Mouse (Mus musculus) stomach, embryonic 15.5 days (tissue): ENCODE data around the gene Myo5c. TPM values are rescaled to one million over a fixed set of nuclear protein-coding genes. Genes with fewer than 3 reads are reported as not detected.

Source experiments
- ATAC-seq: fragments of 200-750 bp; cut with Nextera tagmentation; 2 replicates; pipeline ENCODE4 v1.8.0; 2017; ENCODE audit warnings: low read depth, moderate number of reproducible peaks, moderate TSS enrichment; ENCODE audit not compliant: insufficient read depth, low FRiP score
- H3K27ac ChIP-seq: fragments of 300-500 bp; sonication (generic); 2 replicates; pipeline ENCODE4 v1.5.1; 2015; ENCODE audit warnings: mild to moderate bottlenecking, inconsistent platforms
- H3K27me3 ChIP-seq: fragments of 300-500 bp; sonication (generic); replicated peaks from 2 replicates; pipeline ENCODE4 v1.6.1; 2015; ENCODE audit warnings: inconsistent platforms
- H3K36me3 ChIP-seq: fragments of 300-500 bp; sonication (generic); 2 replicates; pipeline ENCODE4 v1.6.1; 2015; ENCODE audit warnings: inconsistent platforms
- H3K4me1 ChIP-seq: fragments of 300-500 bp; sonication (generic); 2 replicates; pipeline ENCODE4 v1.6.1; 2015; ENCODE audit warnings: inconsistent platforms
- H3K4me2 ChIP-seq: fragments of 300-500 bp; sonication (generic); 2 replicates; pipeline ENCODE4 v1.6.1; 2015; ENCODE audit warnings: mild to moderate bottlenecking, inconsistent platforms
- H3K4me3 ChIP-seq: fragments of 300-500 bp; sonication (generic); replicated peaks from 2 replicates; pipeline ENCODE4 v1.5.1; 2015; ENCODE audit warnings: inconsistent platforms
- H3K9ac ChIP-seq: fragments of 300-500 bp; sonication (generic); 2 replicates; pipeline ENCODE4 v1.6.1; 2015; ENCODE audit warnings: inconsistent platforms
- H3K9me3 ChIP-seq: fragments of 300-500 bp; sonication (generic); 2 replicates; pipeline ENCODE4 v1.6.1; 2016; ENCODE audit warnings: inconsistent platforms
- WGBS: fragments of 180-500 bp; shearing (Covaris S2); methylation state at CpG from one replicate; pipeline ENCODE4 v1.1.7; 2015; 5-methylcytosine and 5-hydroxymethylcytosine counted together
- polyA plus RNA-seq: library from polyadenylated mRNA; unstranded; fragments of >200 nt; fragmentation: Nextera tagmentation; extraction: Ambion mirVana; gene quantifications from 2 replicates; pipeline ENCODE4 v1.2.1, GENCODE M21; 2015

Myo5c gene
- polyA plus RNA-seq, 1 experiment from 2014 or later, result 11.3 TPM

DNA sequence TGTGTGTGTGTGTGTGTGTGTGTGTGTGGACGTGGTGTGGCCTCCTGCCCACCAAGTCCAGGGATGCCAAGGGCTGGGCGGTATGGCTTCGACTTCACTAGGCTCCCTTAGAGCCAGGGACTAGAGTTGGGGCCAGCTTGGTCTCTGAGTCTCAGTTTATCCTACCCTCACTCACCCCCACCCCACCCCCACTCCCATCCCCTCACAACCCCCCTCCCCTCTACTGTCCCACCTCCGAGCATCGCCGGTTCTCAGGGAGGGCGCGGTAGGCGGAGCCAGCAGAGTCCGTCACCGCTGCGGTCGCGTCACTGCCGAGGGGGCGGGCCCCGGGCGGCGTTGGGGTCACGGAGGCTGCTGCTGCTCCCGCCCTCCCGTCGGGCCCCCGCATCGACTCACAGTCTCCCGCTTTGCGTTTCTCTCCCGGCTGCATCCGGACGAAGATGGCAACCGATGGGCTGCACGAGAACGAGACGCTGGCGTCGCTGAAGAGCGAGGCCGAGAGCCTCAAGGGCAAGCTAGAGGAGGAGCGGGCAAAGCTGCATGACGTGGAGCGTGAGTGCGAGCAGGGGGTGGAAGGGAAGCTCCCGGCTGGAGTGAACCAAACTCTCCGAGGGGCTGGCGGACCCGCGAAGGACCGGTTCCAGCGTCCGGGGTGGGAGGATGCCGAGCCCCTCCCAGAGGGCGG is 82.2 kb downstream of the Myo5c start:
- peak overlapping the region; percentile 50 for H3K9ac ChIP-seq
- peak overlapping the region; percentile 87 for H3K27ac ChIP-seq
- peak overlapping the region; percentile 93 for H3K4me2 ChIP-seq
- WGBS, result under 1% methylated on average over 46 of the region's 52 CpGs
- peak; percentile 74 for ATAC-seq
- no peaks in the 10 kb centered on the region for H3K36me3 ChIP-seq
- no peaks in the 10 kb centered on the region for H3K9me3 ChIP-seq
- no peaks in the 10 kb centered on the region for H3K27me3 ChIP-seq
- peak overlapping the region; percentile 74 for H3K4me3 ChIP-seq
- H3K4me1 ChIP-seq, result peaks cover 13% of the 10 kb centered on the region; the same call in 1 of the 2 replicates

DNA sequence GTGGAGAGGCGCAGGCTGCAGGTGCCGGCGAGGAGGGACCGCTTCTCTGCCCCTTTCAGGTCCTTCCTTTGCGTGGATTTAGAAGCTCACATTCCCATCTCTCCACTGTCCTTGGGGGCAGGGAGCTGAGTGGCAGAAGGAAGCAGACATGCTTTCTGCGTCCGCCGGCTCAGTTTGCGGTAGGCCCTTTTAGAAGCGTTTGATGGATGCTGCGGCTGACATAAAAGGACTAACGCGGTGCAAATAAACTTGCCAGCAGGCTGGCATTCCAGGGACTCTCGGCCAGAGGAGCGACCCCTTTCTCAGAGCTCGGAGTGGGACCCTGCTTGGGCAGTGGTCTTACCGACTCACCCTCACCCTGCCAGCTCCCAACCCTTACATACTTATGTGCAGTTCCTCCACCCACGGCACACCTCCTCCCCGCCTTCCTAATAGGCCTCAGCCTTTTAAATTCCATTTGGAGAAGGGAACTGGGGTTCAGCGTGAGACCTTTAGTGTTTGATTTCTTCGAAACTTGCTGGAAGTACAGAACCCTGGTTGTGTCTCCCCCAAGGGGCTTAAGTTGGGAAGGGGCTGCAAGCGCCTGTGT is 82.8 kb downstream of the Myo5c start:
- Histone ChIP-seq H3K27ac (peak overlapping the region; percentile 87), H3K4me3 (peak overlapping the region; percentile 74), H3K27me3 (no peaks in the 10 kb centered on the region), H3K36me3 (no peaks in the 10 kb centered on the region), H3K4me2 (peak overlapping the region; percentile 93), H3K9ac (peak overlapping the region; percentile 50; the same call in 1 of the 2 replicates), H3K9me3 (no peaks in the 10 kb centered on the region), H3K4me1 (peaks cover 13% of the 10 kb centered on the region; the same call in 1 of the 2 replicates)
- no peak for ATAC-seq
- 4% methylated on average over 22 of the region's 22 CpGs for WGBS

DNA sequence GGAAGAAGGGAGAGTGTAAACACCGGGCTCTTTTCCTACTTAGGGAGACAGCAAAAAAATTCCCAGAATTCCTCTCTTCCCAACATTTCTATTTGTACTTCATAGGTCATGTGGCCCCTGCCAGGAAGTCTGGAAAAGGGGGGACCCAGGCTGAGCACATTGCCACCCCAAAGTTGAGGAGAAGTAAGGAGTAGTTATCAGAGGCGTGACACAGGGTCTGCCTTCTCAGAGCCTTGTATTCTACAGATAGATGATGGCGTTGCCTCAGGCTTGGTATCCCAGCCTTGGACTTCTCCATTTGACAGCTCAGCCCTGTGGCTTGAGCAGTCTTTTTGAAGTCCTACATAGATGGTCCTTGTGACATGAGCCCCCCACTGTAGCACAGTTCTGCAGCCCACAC is 83.4 kb downstream of the Myo5c start:
- WGBS, result 68% methylated on average over 3 of the region's 3 CpGs
- Histone ChIP-seq H3K9ac (no peak overlapping the region), H3K27ac (no peak overlapping the region), H3K36me3 (no peaks in the 10 kb centered on the region), H3K4me3 (peak overlapping the region; percentile 74; the same call in 1 of the 2 replicates), H3K27me3 (no peaks in the 10 kb centered on the region), H3K4me1 (peaks cover 13% of the 10 kb centered on the region; the same call in 1 of the 2 replicates), H3K4me2 (peak overlapping the region; percentile 93), H3K9me3 (no peaks in the 10 kb centered on the region)
- ATAC-seq, result no peak

DNA sequence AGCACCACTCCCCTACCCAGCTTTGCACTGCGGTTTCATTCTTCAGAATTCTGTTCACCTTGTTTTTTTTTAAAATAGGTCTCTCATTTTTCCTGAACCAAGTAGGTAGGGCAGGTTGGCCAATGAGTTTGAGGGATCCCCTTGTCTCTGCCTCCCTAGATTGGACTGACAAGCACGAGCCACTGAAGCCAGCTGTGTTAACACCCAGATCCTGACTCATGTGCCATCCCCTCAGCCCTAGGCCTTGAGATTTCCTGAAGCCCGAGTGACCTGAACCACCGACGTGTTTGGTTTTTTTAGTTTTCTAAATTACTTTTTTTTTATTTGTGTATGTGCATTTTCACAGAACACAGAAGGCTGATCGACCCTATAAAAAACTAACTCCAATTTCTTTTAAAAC is 85.0 kb downstream of the Myo5c start:
- H3K27ac ChIP-seq, result no peak overlapping the region
- no peaks in the 10 kb centered on the region for H3K27me3 ChIP-seq
- H3K4me2 ChIP-seq, result no peak overlapping the region
- H3K9ac ChIP-seq, result no peak overlapping the region
- H3K4me1 ChIP-seq, result peaks cover 13% of the 10 kb centered on the region; the same call in 1 of the 2 replicates
- H3K4me3 ChIP-seq, result no peak overlapping the region
- 85% methylated on average over 6 of the region's 6 CpGs for WGBS
- no peak for ATAC-seq
- H3K9me3 ChIP-seq, result no peaks in the 10 kb centered on the region
- H3K36me3 ChIP-seq, result no peaks in the 10 kb centered on the region

GRCm38 (mm10) chr9:75318196-75318595 is 86.4 kb downstream of the Myo5c start:
- no peaks in the 10 kb centered on the region for H3K9me3 ChIP-seq
- no peaks in the 10 kb centered on the region for H3K36me3 ChIP-seq
- peak; percentile 56 for ATAC-seq
- H3K27ac ChIP-seq, result no peak overlapping the region
- H3K4me3 ChIP-seq, result no peak overlapping the region
- 79% methylated on average over 2 of the region's 2 CpGs for WGBS
- no peaks in the 10 kb centered on the region for H3K27me3 ChIP-seq
- no peak overlapping the region for H3K9ac ChIP-seq
- peaks cover 13% of the 10 kb centered on the region; the same call in 1 of the 2 replicates for H3K4me1 ChIP-seq
- H3K4me2 ChIP-seq, result no peak overlapping the region

DNA sequence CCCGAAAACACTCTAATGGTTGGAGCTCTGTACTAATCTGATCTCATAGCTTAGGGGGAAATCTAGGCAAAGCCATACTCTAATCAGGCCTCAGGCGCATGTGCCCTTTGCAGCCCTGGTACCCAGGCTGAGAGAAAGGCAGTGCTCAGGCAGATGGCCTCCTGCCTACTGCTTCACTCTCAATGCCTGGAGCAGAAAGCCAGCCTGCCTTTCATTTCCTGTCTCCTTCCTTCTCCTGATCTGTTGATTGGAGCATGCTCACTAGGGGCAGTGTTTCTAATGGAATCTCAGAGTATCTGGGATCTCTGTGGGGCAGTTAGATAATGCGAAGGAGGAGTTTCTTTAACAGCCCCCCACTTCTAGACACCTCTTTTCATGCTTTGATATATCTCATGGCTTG is 87.5 kb downstream of the Myo5c start:
- no peak overlapping the region for H3K9ac ChIP-seq
- H3K4me2 ChIP-seq, result no peak overlapping the region
- H3K4me1 ChIP-seq, result peaks cover 9% of the 10 kb centered on the region; the same call in 1 of the 2 replicates
- no peak for ATAC-seq
- no peaks in the 10 kb centered on the region for H3K36me3 ChIP-seq
- H3K9me3 ChIP-seq, result no peaks in the 10 kb centered on the region
- no peak overlapping the region for H3K27ac ChIP-seq
- H3K4me3 ChIP-seq, result no peak overlapping the region
- WGBS, result 68% methylated on average over 3 of the region's 3 CpGs
- no peaks in the 10 kb centered on the region for H3K27me3 ChIP-seq

DNA sequence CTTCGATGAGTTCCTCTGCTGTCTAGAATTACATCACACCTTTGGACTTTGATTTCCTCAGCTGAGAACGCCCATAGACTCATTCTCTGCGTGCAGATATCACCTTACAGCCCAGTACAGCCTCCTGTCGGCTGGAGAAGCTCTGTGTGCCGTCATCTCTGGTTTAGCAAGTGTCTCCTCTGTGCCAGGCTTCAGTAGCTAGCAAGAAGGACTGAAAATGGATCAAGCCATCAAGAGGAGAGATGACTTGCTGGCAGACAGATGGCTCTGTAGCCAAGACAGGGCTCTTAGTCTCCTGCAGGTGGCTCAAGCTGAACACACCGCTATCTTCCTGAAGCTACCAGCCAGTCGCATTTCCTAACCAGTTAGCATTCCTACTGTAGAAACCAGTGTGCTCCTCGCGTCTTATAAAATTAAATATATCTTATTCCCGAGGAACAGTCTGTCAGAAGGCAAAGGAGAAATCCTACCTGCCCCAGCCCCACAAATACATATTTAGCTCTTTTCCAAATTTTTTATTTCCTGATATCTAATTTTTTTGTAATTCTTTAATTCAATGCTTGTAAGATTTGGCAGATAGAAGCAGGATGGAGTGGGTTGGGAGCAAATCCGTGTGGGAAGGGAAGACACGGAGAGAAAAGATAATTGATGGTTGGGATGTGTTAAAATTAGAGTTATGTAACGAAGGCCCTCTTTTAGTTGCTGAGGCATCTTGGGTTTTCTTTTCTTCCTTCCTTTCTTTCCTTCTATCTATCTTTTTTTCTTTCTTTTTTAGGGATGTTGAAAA is 90.5 kb downstream of the Myo5c start:
- Histone ChIP-seq H3K27me3 (no peaks in the 10 kb centered on the region), H3K9ac (no peak overlapping the region), H3K36me3 (no peaks in the 10 kb centered on the region), H3K4me3 (no peak overlapping the region), H3K27ac (no peak overlapping the region), H3K4me1 (no peaks in the 10 kb centered on the region), H3K9me3 (no peaks in the 10 kb centered on the region), H3K4me2 (no peak overlapping the region)
- 68% methylated on average over 13 of the region's 13 CpGs for WGBS
- ATAC-seq, result no peak

- no peak overlapping the region for H3K9ac ChIP-seq
- H3K27me3 ChIP-seq, result no peaks in the 10 kb centered on the region
- no peak overlapping the region for H3K4me2 ChIP-seq
- H3K36me3 ChIP-seq, result peaks cover 15% of the 10 kb centered on the region
- no peaks in the 10 kb centered on the region for H3K4me1 ChIP-seq
- no peak overlapping the region for H3K4me3 ChIP-seq
- WGBS, result 95% methylated on average over 3 of the region's 3 CpGs
- no peaks in the 10 kb centered on the region for H3K9me3 ChIP-seq
- no peak for ATAC-seq
- H3K27ac ChIP-seq, result no peak overlapping the region
Observed at GRCm38 (mm10) chr9:75328047-75328446, 96.2 kb downstream of the Myo5c start.

DNA sequence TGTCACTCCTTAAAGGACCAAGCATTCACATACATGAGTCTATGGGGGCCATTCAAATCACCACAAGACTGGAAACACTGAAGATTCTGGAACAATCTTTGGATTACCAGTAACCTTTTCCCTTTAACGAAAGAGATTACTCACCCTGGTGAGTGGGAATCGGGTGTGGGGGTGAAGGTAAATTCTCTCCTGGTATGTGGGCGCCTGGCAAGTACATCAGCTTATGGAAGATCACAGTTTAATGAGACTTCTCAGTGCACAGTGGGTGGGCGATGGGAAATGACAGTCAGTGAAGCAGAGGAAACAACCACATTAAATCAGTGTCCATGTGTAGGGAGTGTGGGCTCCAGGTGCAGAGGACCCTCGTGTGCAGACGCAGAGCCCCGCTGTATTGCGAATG is 99.0 kb downstream of the Myo5c start:
- H3K36me3 ChIP-seq, result peaks cover 18% of the 10 kb centered on the region
- no peak overlapping the region for H3K4me2 ChIP-seq
- WGBS, result 94% methylated on average over 8 of the region's 8 CpGs
- no peak overlapping the region for H3K9ac ChIP-seq
- no peaks in the 10 kb centered on the region for H3K27me3 ChIP-seq
- ATAC-seq, result no peak
- no peaks in the 10 kb centered on the region for H3K9me3 ChIP-seq
- no peak overlapping the region for H3K4me3 ChIP-seq
- H3K4me1 ChIP-seq, result no peaks in the 10 kb centered on the region
- H3K27ac ChIP-seq, result no peak overlapping the region

DNA sequence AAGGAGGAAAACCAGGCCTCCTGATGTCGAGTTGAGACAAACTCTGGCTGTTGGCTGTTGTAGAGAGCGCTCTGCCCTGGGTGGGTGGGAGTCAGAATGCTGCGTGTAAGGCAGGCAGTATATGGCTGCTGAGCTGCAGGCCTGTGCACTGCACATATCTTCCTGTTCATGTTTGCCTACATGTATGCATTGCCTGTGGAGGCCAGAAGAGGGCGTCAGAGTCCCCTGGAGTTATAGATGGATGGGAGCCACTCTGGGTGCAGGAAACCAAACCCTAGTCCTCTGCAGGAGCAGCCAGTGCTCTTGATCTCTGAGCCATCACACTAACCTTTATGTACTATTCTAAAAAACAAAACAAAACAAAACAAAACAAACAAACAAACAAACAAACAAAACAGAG is 102.6 kb downstream of the Myo5c start:
- H3K4me3 ChIP-seq, result no peak overlapping the region
- no peaks in the 10 kb centered on the region for H3K27me3 ChIP-seq
- H3K9ac ChIP-seq, result no peak overlapping the region
- no peak overlapping the region for H3K4me2 ChIP-seq
- ATAC-seq, result no peak
- no peaks in the 10 kb centered on the region for H3K4me1 ChIP-seq
- H3K9me3 ChIP-seq, result no peaks in the 10 kb centered on the region
- 67% methylated on average over 4 of the region's 4 CpGs for WGBS
- peaks cover 28% of the 10 kb centered on the region for H3K36me3 ChIP-seq
- no peak overlapping the region for H3K27ac ChIP-seq

- H3K9me3 ChIP-seq, result no peaks in the 10 kb centered on the region
- H3K4me1 ChIP-seq, result no peaks in the 10 kb centered on the region
- no peak overlapping the region for H3K4me3 ChIP-seq
- H3K36me3 ChIP-seq, result peaks cover 16% of the 10 kb centered on the region
- no peak overlapping the region for H3K27ac ChIP-seq
- no peak overlapping the region for H3K4me2 ChIP-seq
- H3K9ac ChIP-seq, result no peak overlapping the region
- ATAC-seq, result no peak
- WGBS, result 91% methylated on average over 6 of the region's 6 CpGs
- H3K27me3 ChIP-seq, result no peaks in the 10 kb centered on the region
Observed at GRCm38 (mm10) chr9:75338016-75338415, 106.2 kb downstream of the Myo5c start.

DNA sequence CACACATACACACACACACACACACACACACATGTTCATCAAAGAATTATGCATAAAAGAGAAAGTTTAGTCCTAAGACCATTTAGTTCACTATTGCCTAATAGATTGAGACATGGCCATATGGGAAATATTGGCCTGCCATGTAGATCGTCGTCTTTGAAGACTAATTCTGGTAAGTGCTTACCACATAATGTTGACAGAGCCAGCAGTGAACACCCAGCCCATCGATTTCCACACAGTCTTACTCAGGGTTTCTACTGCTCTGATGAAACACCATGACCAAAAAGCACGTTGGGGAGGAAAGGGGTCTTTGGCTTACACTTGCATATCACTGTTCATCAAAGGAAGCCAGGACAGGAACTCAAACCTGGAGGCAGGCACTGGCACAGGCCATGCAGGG is 110.6 kb downstream of the Myo5c start:
- Histone ChIP-seq H3K4me2 (no peak overlapping the region), H3K4me1 (no peaks in the 10 kb centered on the region), H3K27ac (no peak overlapping the region), H3K36me3 (peaks cover 13% of the 10 kb centered on the region), H3K9ac (no peak overlapping the region), H3K4me3 (no peak overlapping the region), H3K27me3 (no peaks in the 10 kb centered on the region), H3K9me3 (no peaks in the 10 kb centered on the region)
- WGBS, result 82% methylated on average over 4 of the region's 4 CpGs
- ATAC-seq, result no peak
